Mouse (Mus musculus) heart, postnatal 0 days (tissue): ENCODE measurements at regions not wholly inside any gene's neighbourhood (a gene's known extent, or its start where the extent isn't known, plus 50 kb on each side); places are given as distances from the start of the nearest gene placed in this dataset.

Source experiments
- ATAC-seq: fragments of 200-750 bp; cut with Nextera tagmentation; 2 replicates; pipeline ENCODE4 v1.8.0; 2017; ENCODE audit warnings: low read depth, moderate number of reproducible peaks, moderate library complexity; ENCODE audit not compliant: insufficient read depth
- DNase-seq: peaks from one replicate; pipeline ENCODE4 v3.0.0-alpha.2; 2016; ENCODE audit warnings: low spot score
- H3K27ac ChIP-seq: fragments of 300-500 bp; sonication (generic); 2 replicates; pipeline ENCODE4 v1.5.1; 2014; ENCODE audit warnings: low read depth, mild to moderate bottlenecking
- H3K27me3 ChIP-seq: fragments of 300-500 bp; sonication (generic); 2 replicates; pipeline ENCODE4 v1.6.1; 2014; ENCODE audit warnings: low read length, mixed read lengths; ENCODE audit not compliant: control insufficient read depth, insufficient read depth
- H3K36me3 ChIP-seq: fragments of 300-500 bp; sonication (generic); replicated peaks from 2 replicates; pipeline ENCODE4 v1.6.1; 2014; ENCODE audit warnings: low read length, mixed read lengths; ENCODE audit not compliant: control insufficient read depth, insufficient read depth
- H3K4me1 ChIP-seq: fragments of 300-500 bp; sonication (generic); 2 replicates; pipeline ENCODE4 v1.6.1; 2014; ENCODE audit warnings: antibody characterized with exemption; ENCODE audit not compliant: control insufficient read depth, insufficient read depth
- H3K4me2 ChIP-seq: fragments of 300-500 bp; sonication (generic); 2 replicates; pipeline ENCODE4 v1.6.1; 2014; ENCODE audit warnings: low read depth, mild to moderate bottlenecking, low read length, moderate library complexity
- H3K4me3 ChIP-seq: fragments of 300-500 bp; sonication (generic); 2 replicates; pipeline ENCODE4 v1.5.1; 2014; ENCODE audit warnings: low read depth, low read length
- H3K9ac ChIP-seq: fragments of 300-500 bp; sonication (generic); replicated peaks from 2 replicates; pipeline ENCODE4 v1.6.1; 2014; ENCODE audit warnings: low read depth, low read length, mixed read lengths
- H3K9me3 ChIP-seq: fragments of 300-500 bp; sonication (generic); replicated peaks from 2 replicates; pipeline ENCODE4 v1.6.1; 2016; ENCODE audit warnings: low read length; ENCODE audit not compliant: control insufficient read depth
- CTCF ChIP-seq: IDR thresholded peaks from 2 replicates; pipeline ENCODE4 v1.5.1; 2016; ENCODE audit warnings: antibody characterized with exemption, control low read depth, low read depth
- EP300 ChIP-seq: IDR thresholded peaks from 2 replicates; pipeline ENCODE4 v1.6.1; 2016; ENCODE audit warnings: antibody characterized with exemption, low read depth
- WGBS: fragments of 180-500 bp; shearing (Covaris S2); extraction: QIAGEN DNeasy Blood & Tissue Kit; methylation state at CpG from one replicate; pipeline ENCODE4 v1.1.7; 2014; 5-methylcytosine and 5-hydroxymethylcytosine counted together

- no peak overlapping the region for H3K4me3 ChIP-seq
- no peaks in the 10 kb centered on the region for H3K9me3 ChIP-seq
- no peaks in the 10 kb centered on the region for H3K27me3 ChIP-seq
- no peaks in the 10 kb centered on the region for H3K36me3 ChIP-seq
- TF ChIP-seq CTCF, result no peak
- no peak for TF ChIP-seq EP300
- H3K9ac ChIP-seq, result no peak overlapping the region
- 87% methylated on average over 9 of the region's 9 CpGs for WGBS
- no peak overlapping the region for H3K4me2 ChIP-seq
- no peak overlapping the region for H3K27ac ChIP-seq
- DNase-seq (no peak), ATAC-seq (no peak)
- no peaks in the 10 kb centered on the region for H3K4me1 ChIP-seq
Observed at GRCm38 (mm10) chr3:120897758-120898157, 273.7 kb downstream of the Rwdd3 start.

DNA sequence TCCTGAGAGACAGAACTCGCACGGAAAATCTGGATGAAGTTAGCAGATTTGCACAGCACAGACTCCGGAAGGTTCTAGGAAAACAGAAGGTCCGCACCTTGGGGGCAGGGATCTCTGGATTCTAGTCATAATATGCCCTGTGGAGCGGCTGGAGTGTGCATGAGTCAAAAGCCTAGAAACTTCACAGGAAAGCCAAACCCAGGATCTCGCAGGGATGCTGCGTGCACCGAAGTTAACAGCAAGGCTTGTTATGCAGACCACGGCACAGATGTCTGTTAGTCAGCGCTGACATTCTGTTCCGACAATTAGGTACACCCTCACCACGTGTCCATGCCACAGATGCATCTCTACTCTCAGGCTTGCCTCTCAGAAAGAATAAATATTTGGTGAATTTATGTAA is 274.3 kb downstream of the Rwdd3 start:
- DNase-seq, result no peak
- Histone ChIP-seq H3K4me3 (no peak overlapping the region), H3K36me3 (no peaks in the 10 kb centered on the region), H3K27ac (no peak overlapping the region), H3K4me1 (no peaks in the 10 kb centered on the region), H3K9ac (no peak overlapping the region), H3K4me2 (no peak overlapping the region), H3K27me3 (no peaks in the 10 kb centered on the region), H3K9me3 (no peaks in the 10 kb centered on the region)
- TF ChIP-seq EP300 (no peak), CTCF (no peak)
- 86% methylated on average over 12 of the region's 12 CpGs for WGBS
- ATAC-seq, result no peak

- DNase-seq, result no peak
- 43% methylated on average over 20 of the region's 20 CpGs for WGBS
- Histone ChIP-seq H3K9me3 (no peaks in the 10 kb centered on the region), H3K36me3 (no peaks in the 10 kb centered on the region), H3K27ac (no peak overlapping the region), H3K4me3 (no peak overlapping the region), H3K27me3 (no peaks in the 10 kb centered on the region), H3K4me2 (peak overlapping the region; percentile 46), H3K4me1 (no peaks in the 10 kb centered on the region), H3K9ac (no peak overlapping the region)
- no peak for ATAC-seq
- TF ChIP-seq CTCF, result no peak
- no peak for TF ChIP-seq EP300
Observed at GRCm38 (mm10) chr3:120886063-120886841, 285.2 kb downstream of the Rwdd3 start.

DNA sequence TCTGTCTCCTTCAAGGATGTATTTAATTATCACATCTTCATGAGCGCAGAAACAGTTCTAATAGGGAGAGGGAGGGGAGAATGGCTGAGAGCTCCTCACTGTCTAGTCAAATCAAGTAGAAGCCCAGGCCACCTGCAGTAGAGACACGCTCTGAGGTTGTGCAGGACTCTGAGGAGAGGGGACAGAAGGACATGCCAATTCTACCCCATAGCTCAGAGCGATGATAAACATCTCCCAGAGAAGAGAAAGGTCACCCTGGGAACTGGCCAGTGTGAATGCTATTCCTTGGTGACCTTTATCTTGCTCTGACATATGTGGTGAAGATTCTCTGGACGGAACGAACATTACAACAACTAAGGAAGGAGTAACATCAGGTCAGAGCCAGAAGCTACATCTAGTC is 286.1 kb downstream of the Rwdd3 start:
- Histone ChIP-seq H3K27ac (no peak overlapping the region), H3K9ac (no peak overlapping the region), H3K27me3 (no peaks in the 10 kb centered on the region), H3K4me1 (no peaks in the 10 kb centered on the region), H3K9me3 (no peaks in the 10 kb centered on the region), H3K4me2 (no peak overlapping the region), H3K36me3 (no peaks in the 10 kb centered on the region), H3K4me3 (no peak overlapping the region)
- WGBS, result 74% methylated on average over 5 of the region's 5 CpGs
- TF ChIP-seq EP300 (no peak), CTCF (no peak)
- ATAC-seq, result no peak
- no peak for DNase-seq

- Histone ChIP-seq H3K27me3 (no peaks in the 10 kb centered on the region), H3K27ac (no peak overlapping the region), H3K4me2 (no peak overlapping the region), H3K4me3 (no peak overlapping the region), H3K4me1 (no peaks in the 10 kb centered on the region), H3K36me3 (no peaks in the 10 kb centered on the region), H3K9ac (no peak overlapping the region), H3K9me3 (no peaks in the 10 kb centered on the region)
- no peak for TF ChIP-seq EP300
- TF ChIP-seq CTCF, result no peak
- ATAC-seq (no peak), DNase-seq (no peak)
- 68% methylated on average over 10 of the region's 10 CpGs for WGBS
Observed at GRCm38 (mm10) chr3:120884189-120884588, 287.3 kb downstream of the Rwdd3 start.

DNA sequence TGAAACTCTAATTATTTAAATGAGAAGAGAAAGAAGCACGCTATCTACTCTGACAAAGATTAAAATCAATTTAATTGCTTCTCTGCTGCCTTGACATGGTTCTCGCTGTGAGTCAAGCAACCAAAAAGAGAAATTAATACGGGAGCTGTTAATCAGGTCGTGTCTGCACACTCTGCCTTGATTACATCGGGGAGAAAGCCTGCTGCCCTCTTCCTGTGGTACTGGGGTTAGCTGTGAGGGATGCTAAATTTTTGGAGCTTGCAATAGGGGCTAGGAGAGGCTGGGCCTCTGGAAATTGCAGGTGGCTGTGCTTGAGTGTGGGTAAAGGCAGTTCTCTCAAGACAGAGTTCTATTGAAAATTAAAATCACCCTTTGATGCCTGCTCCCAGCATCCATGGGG is 287.8 kb downstream of the Rwdd3 start:
- H3K36me3 ChIP-seq, result no peaks in the 10 kb centered on the region
- H3K9ac ChIP-seq, result no peak overlapping the region
- no peak overlapping the region for H3K4me2 ChIP-seq
- no peaks in the 10 kb centered on the region for H3K9me3 ChIP-seq
- no peaks in the 10 kb centered on the region for H3K4me1 ChIP-seq
- H3K27me3 ChIP-seq, result no peaks in the 10 kb centered on the region
- TF ChIP-seq EP300, result no peak
- TF ChIP-seq CTCF, result no peak
- no peak for ATAC-seq
- H3K27ac ChIP-seq, result no peak overlapping the region
- DNase-seq, result no peak
- 62% methylated on average over 5 of the region's 5 CpGs for WGBS
- no peak overlapping the region for H3K4me3 ChIP-seq
